8 mouse cellular contexts compared by ENCODE assay signal in genomic region chr13:83731481-83732006, GRCm38 (mm10).
DNase-seq lines count a peak whose midpoint lies in the region; ATAC-seq and TF ChIP-seq lines count a peak whose summit lies in the region.

No protein-coding gene starts in this region.

- no peak for TF ChIP-seq EP300 in stomach, postnatal 0 days (optimal IDR thresholded peaks at IDR 0.05)

- no peak for ATAC-seq in limb, embryonic 14.5 days (ENCODE audit: low FRiP score, low read depth)
- ATAC-seq in stomach, postnatal 0 days (ENCODE audit: low FRiP score, low TSS enrichment): no peak

- H3K9ac ChIP-seq in limb, embryonic 14.5 days (ENCODE audit: low read depth, low read length, severe bottlenecking): peak overlapping the region; percentile 67
- H3K9ac ChIP-seq in stomach, postnatal 0 days (ENCODE audit: low read length): no peak overlapping the region

- H3K27me3 ChIP-seq in limb, embryonic 14.5 days (ENCODE audit: control insufficient read depth, insufficient read depth, low read length): peaks cover 89% of the 10 kb centered on the region
- H3K27me3 ChIP-seq in stomach, postnatal 0 days (ENCODE audit: control insufficient read depth, insufficient read depth, low read length): peaks cover 21% of the 10 kb centered on the region; the same call in 1 of the 2 replicates

- no peaks in the 10 kb centered on the region for H3K9me3 ChIP-seq in limb, embryonic 14.5 days (ENCODE audit: control insufficient read depth, low read length)
- no peaks in the 10 kb centered on the region for H3K9me3 ChIP-seq in stomach, postnatal 0 days (ENCODE audit: control insufficient read depth, low read length)

- no peak for TF ChIP-seq POLR2A in limb, embryonic 14.5 days (IDR thresholded peaks at IDR 0.05; ENCODE audit: borderline replicate concordance, extremely low read depth, insufficient read depth, insufficient read length)

- DNase-seq in gastrocnemius, adult 2 months: no peak
- no peak for DNase-seq in gastrocnemius, adult 18-20 months (ENCODE audit: low spot score)
- peak; percentile 76 for DNase-seq in right cerebral cortex, postnatal 4 days
- DNase-seq in right cerebral cortex, postnatal 36 days (ENCODE audit: low spot score in 2 of 2): no peak
- no peak for DNase-seq in limb, embryonic 14.5 days (ENCODE audit: low spot score)
- DNase-seq in stomach, postnatal 0 days (ENCODE audit: low spot score): no peak
- no peak for DNase-seq in embryo, embryonic 11 days
- DNase-seq in cerebellum, adult 11-12 months: no peak

- peak overlapping the region; percentile 79 for H3K4me3 ChIP-seq in gastrocnemius, adult 2 months
- peak overlapping the region; percentile 59 for H3K4me3 ChIP-seq in limb, embryonic 14.5 days (replicated peaks; ENCODE audit: low read length)
- peak overlapping the region; percentile 54 for H3K4me3 ChIP-seq in stomach, postnatal 0 days (ENCODE audit: low read depth, low read length)

- intact Hi-C loops in gastrocnemius, adult 2 months (cut with DNase I): no loop called here

- H3K4me1 ChIP-seq in limb, embryonic 14.5 days (ENCODE audit: control insufficient read depth, insufficient read depth, low read length): peaks cover 2% of the 10 kb centered on the region; the same call in 1 of the 2 replicates
- H3K4me1 ChIP-seq in stomach, postnatal 0 days (replicated peaks; ENCODE audit: control insufficient read depth, insufficient read depth): no peaks in the 10 kb centered on the region

- no peak overlapping the region for H3K27ac ChIP-seq in gastrocnemius, adult 2 months
- H3K27ac ChIP-seq in limb, embryonic 14.5 days (replicated peaks; ENCODE audit: low read depth, low read length): no peak overlapping the region
- H3K27ac ChIP-seq in stomach, postnatal 0 days (replicated peaks): no peak overlapping the region

- peak overlapping the region; percentile 86 for H3K4me2 ChIP-seq in limb, embryonic 14.5 days (replicated peaks; ENCODE audit: low read depth, low read length, severe bottlenecking)
- H3K4me2 ChIP-seq in stomach, postnatal 0 days (replicated peaks; ENCODE audit: low read depth): peak overlapping the region; percentile 95

- no peaks in the 10 kb centered on the region for H3K36me3 ChIP-seq in limb, embryonic 14.5 days (ENCODE audit: control insufficient read depth, insufficient read depth, low read length)
- no peaks in the 10 kb centered on the region for H3K36me3 ChIP-seq in stomach, postnatal 0 days (ENCODE audit: control insufficient read depth, insufficient read depth, low read length)

- WGBS in limb, embryonic 14.5 days: 0% methylated on average over 8 of the region's 10 CpGs
- WGBS in stomach, postnatal 0 days: 3% methylated on average over 5 of the region's 10 CpGs

- no peak for TF ChIP-seq CTCF in gastrocnemius, adult 2 months (IDR thresholded peaks at IDR 0.05)
- TF ChIP-seq CTCF in stomach, postnatal 0 days (IDR thresholded peaks at IDR 0.05; ENCODE audit: low read depth): no peak
